ENCODE assay signal across 8 mouse cellular contexts in genomic region chr4:116721098-116721628, GRCm38 (mm10). TPM values are rescaled to one million over a fixed set of nuclear protein-coding genes. Genes with fewer than 3 reads are reported as not detected.
DNase-seq lines count a peak whose midpoint lies in the region; ATAC-seq and TF ChIP-seq lines count a peak whose summit lies in the region.

No protein-coding gene starts in this region.

- no peak for TF ChIP-seq POLR2A in bone marrow macrophage, adult 2 months (IDR thresholded peaks at IDR 0.05; ENCODE audit: borderline replicate concordance, low read depth, low read length)

- H3K4me3 ChIP-seq in kidney, embryonic 14.5 days (ENCODE audit: low read length), result peak overlapping the region; percentile 62
- H3K4me3 ChIP-seq in bone marrow macrophage, adult 2 months (ENCODE audit: insufficient read depth, low read length), result peak overlapping the region; percentile 80
- H3K4me3 ChIP-seq in hindbrain, embryonic 12.5 days, result peak overlapping the region; percentile 80
- peak overlapping the region; percentile 78 for H3K4me3 ChIP-seq in midbrain, embryonic 13.5 days (replicated peaks)

- no peaks in the 10 kb centered on the region for H3K9me3 ChIP-seq in kidney, embryonic 14.5 days (ENCODE audit: control insufficient read depth, low read length)
- H3K9me3 ChIP-seq in hindbrain, embryonic 12.5 days (replicated peaks), result no peaks in the 10 kb centered on the region
- H3K9me3 ChIP-seq in midbrain, embryonic 13.5 days, result no peaks in the 10 kb centered on the region

- peak overlapping the region; percentile 51 for H3K27ac ChIP-seq in kidney, embryonic 14.5 days (ENCODE audit: low read depth, low read length)
- peak overlapping the region; percentile 26 for H3K27ac ChIP-seq in bone marrow macrophage, adult 2 months (ENCODE audit: insufficient read depth, low read depth, low read length)
- peak overlapping the region; percentile 81 for H3K27ac ChIP-seq in hindbrain, embryonic 12.5 days
- peak overlapping the region; percentile 72 for H3K27ac ChIP-seq in midbrain, embryonic 13.5 days

- no peak for ATAC-seq in kidney, embryonic 14.5 days (ENCODE audit: low FRiP score, low TSS enrichment)
- no peak for ATAC-seq in hindbrain, embryonic 12.5 days (ENCODE audit: low FRiP score)
- no peak; the same call in 1 of the 2 replicates for ATAC-seq in midbrain, embryonic 13.5 days
- no peak for ATAC-seq in frontal cortex, adult (ENCODE audit: low TSS enrichment)

- peak overlapping the region; percentile 74 for H3K9ac ChIP-seq in kidney, embryonic 14.5 days (ENCODE audit: low read depth, low read length)
- H3K9ac ChIP-seq in hindbrain, embryonic 12.5 days, result peak overlapping the region; percentile 82
- peak overlapping the region; percentile 87 for H3K9ac ChIP-seq in midbrain, embryonic 13.5 days (replicated peaks)

- no peaks in the 10 kb centered on the region for H3K36me3 ChIP-seq in kidney, embryonic 14.5 days (ENCODE audit: control insufficient read depth, insufficient read depth, low read length)
- no peaks in the 10 kb centered on the region; the same call in 1 of the 2 replicates for H3K36me3 ChIP-seq in hindbrain, embryonic 12.5 days
- 0 out of 2 replicates have a peak, but pooled peaks cover 1% of the 10 kb centered on the region for H3K36me3 ChIP-seq in midbrain, embryonic 13.5 days

- no peaks in the 10 kb centered on the region; the same call in 1 of the 2 replicates for H3K4me1 ChIP-seq in kidney, embryonic 14.5 days (ENCODE audit: control insufficient read depth, insufficient read depth, low read length)
- H3K4me1 ChIP-seq in bone marrow macrophage, adult 2 months (ENCODE audit: control insufficient read depth, insufficient read depth, low read length), result peaks cover 6% of the 10 kb centered on the region
- peaks cover 15% of the 10 kb centered on the region for H3K4me1 ChIP-seq in hindbrain, embryonic 12.5 days
- H3K4me1 ChIP-seq in midbrain, embryonic 13.5 days (replicated peaks), result peaks cover 19% of the 10 kb centered on the region

- peak overlapping the region; percentile 65 for H3K4me2 ChIP-seq in kidney, embryonic 14.5 days (replicated peaks; ENCODE audit: low read depth, low read length)
- H3K4me2 ChIP-seq in hindbrain, embryonic 12.5 days (replicated peaks), result peak overlapping the region; percentile 90
- H3K4me2 ChIP-seq in midbrain, embryonic 13.5 days (replicated peaks), result peak overlapping the region; percentile 94

- WGBS in kidney, embryonic 14.5 days, result 0% methylated on average over 28 of the region's 29 CpGs
- 0% methylated on average over 29 of the region's 29 CpGs for WGBS in hindbrain, embryonic 12.5 days
- under 1% methylated on average over 29 of the region's 29 CpGs for WGBS in midbrain, embryonic 13.5 days

- DNase-seq in kidney, adult 18-20 months, result no peak
- no peak for DNase-seq in kidney, postnatal 25 days
- no peak for DNase-seq in cerebellum, postnatal 10 days

- no peak for TF ChIP-seq CTCF in bone marrow macrophage, adult 2 months (IDR thresholded peaks at IDR 0.05; ENCODE audit: low read depth, low read length)

- H3K27me3 ChIP-seq in kidney, embryonic 14.5 days (ENCODE audit: control insufficient read depth, insufficient read depth, low read length), result no peaks in the 10 kb centered on the region
- 0 out of 2 replicates have a peak, but pooled peaks cover 3% of the 10 kb centered on the region for H3K27me3 ChIP-seq in hindbrain, embryonic 12.5 days
- peaks cover 5% of the 10 kb centered on the region; the same call in 1 of the 2 replicates for H3K27me3 ChIP-seq in midbrain, embryonic 13.5 days

RNA-seq across cellular contexts. Expression of gene Tesk2, which starts 0.4 kb away (rescaled TPM):
- polyA plus RNA-seq in kidney, embryonic 14.5 days (2014; fragmentation: Nextera tagmentation; extraction: Ambion mirVana), result 4.6 and 7.4 TPM in 2 replicates
- 13.2 and 15.2 TPM in 2 replicates for polyA plus RNA-seq in bone marrow macrophage, adult 2 months (2012; ENCODE audit: insufficient read depth, insufficient read length, missing spikeins)
- polyA plus RNA-seq in hindbrain, embryonic 12.5 days (2016; fragmentation: Nextera tagmentation; extraction: Ambion mirVana), result 6.9 and 7.4 TPM in 2 replicates
- 3.7 and 4.1 TPM in 2 replicates for polyA plus RNA-seq in midbrain, embryonic 13.5 days (2015; fragmentation: Nextera tagmentation; extraction: Ambion mirVana)

RNA-seq across cellular contexts. Expression of gene Ccdc163, which starts 12.9 kb away (rescaled TPM):
- 36.9 and 39.6 TPM in 2 replicates for polyA plus RNA-seq in kidney, embryonic 14.5 days (2014; fragmentation: Nextera tagmentation; extraction: Ambion mirVana)
- polyA plus RNA-seq in bone marrow macrophage, adult 2 months (2012; ENCODE audit: insufficient read depth, insufficient read length, missing spikeins), result 54.8 and 71.5 TPM in 2 replicates
- polyA plus RNA-seq in hindbrain, embryonic 12.5 days (2016; fragmentation: Nextera tagmentation; extraction: Ambion mirVana), result 22.4 and 23.6 TPM in 2 replicates
- polyA plus RNA-seq in midbrain, embryonic 13.5 days (2015; fragmentation: Nextera tagmentation; extraction: Ambion mirVana), result 18.8 and 18.9 TPM in 2 replicates

RNA-seq across cellular contexts. Expression of gene Mmachc, which starts 13.0 kb away (rescaled TPM):
- polyA plus RNA-seq in kidney, embryonic 14.5 days (2014; fragmentation: Nextera tagmentation; extraction: Ambion mirVana), result 19.7 and 25.5 TPM in 2 replicates
- polyA plus RNA-seq in bone marrow macrophage, adult 2 months (2012; ENCODE audit: insufficient read depth, insufficient read length, missing spikeins), result 3.6 and 4.5 TPM in 2 replicates
- 26.0 and 26.2 TPM in 2 replicates for polyA plus RNA-seq in hindbrain, embryonic 12.5 days (2016; fragmentation: Nextera tagmentation; extraction: Ambion mirVana)
- 29.6 and 29.8 TPM in 2 replicates for polyA plus RNA-seq in midbrain, embryonic 13.5 days (2015; fragmentation: Nextera tagmentation; extraction: Ambion mirVana)

RNA-seq across cellular contexts. Expression of gene Prdx1, which starts 35.8 kb away (rescaled TPM):
- 1,503 and 1,977 TPM in 2 replicates for polyA plus RNA-seq in kidney, embryonic 14.5 days (2014; fragmentation: Nextera tagmentation; extraction: Ambion mirVana)
- 2,298 and 2,420 TPM in 2 replicates for polyA plus RNA-seq in bone marrow macrophage, adult 2 months (2012; ENCODE audit: insufficient read depth, insufficient read length, missing spikeins)
- 731 and 767 TPM in 2 replicates for polyA plus RNA-seq in hindbrain, embryonic 12.5 days (2016; fragmentation: Nextera tagmentation; extraction: Ambion mirVana)
- 516 and 536 TPM in 2 replicates for polyA plus RNA-seq in midbrain, embryonic 13.5 days (2015; fragmentation: Nextera tagmentation; extraction: Ambion mirVana)

Comparison
In these comparisons a context has a peak if more than half of its experiments do, and no peak if none do; other contexts are left out.
1. H3K27ac ChIP-seq: peak in every context shown above with its lines; median percentile 81 in hindbrain, embryonic 12.5 days; 72 in midbrain, embryonic 13.5 days; 51 in kidney, embryonic 14.5 days; 26 in bone marrow macrophage, adult 2 months.